Mouse (Mus musculus): Measurements from ENCODE around the gene Olfr625-ps1.
"Not testable (repeated sequence)": the region's sequence is repeated elsewhere in the genome, so short reads cannot be mapped to it uniquely, and the experiment has no call there.

The Olfr625-ps1 gene

GRCm38 (mm10) chr7:103682420-103682819 is at the start of gene Olfr625-ps1:
Gene Olfr625-ps1 (plus strand): TSS chr7:103682720.
- DNase-seq, result no peak

DNA sequence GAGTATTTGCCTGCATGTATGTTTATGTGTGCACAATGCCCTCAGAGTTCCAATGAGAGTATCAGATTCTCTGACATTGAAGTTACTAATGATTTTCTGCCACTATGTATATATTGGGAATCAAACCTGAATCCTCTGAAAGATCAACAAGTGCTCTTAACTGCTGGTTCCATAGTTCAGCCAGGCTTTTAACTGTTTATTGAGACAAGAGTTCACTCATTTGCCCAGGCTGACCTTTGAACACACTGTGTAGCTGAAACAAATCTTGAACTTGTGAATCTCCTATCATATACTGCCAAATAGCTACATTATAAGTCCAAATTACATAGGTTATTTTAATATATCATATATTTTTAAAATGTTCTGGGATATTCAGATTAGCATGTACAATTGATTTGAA is 45.7 kb upstream of the Olfr625-ps1 start:
- no peak for DNase-seq

DNA sequence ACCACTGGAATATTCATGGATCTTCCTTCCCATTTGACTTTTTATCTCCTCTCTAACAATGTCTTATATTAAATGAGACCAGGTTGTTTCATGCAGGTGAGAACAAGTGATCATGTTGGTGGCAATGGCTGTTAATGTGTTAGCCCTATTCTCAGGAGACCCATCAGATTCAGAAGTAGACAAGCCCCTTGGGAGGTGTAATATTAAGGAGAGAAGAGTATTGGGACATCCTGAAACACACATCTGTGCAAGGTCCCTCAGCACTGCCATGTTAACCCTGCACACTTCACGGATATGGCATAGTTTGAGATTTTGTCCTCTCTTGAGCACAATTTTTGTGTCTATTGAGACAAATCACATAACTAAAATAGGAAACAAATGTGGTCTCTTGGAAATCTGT is 39.9 kb upstream of the Olfr625-ps1 start, which contains the start of gene Olfr622:
Olfr622 (minus strand) TSS at position 101 of the 400 bp plus-strand sequence.
- DNase-seq, result no peak

DNA sequence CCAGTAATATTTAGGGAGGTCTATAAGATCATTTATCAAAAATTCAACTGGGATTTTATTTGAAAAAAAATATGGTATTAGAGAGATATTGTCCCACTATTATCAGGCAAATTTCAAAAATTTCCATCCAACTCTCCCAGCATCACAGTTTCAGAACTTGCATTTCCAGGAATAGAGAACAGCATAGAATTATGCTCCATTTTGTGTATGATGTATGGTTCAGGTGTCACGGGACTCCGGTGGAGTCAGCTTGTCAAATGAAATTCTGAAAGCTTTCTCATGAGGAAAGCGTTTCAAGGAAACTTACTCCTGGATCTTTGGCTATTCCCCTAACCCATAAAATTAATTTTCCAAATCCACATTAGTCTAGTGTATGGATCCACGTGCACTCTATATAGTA is 38.5 kb upstream of the Olfr625-ps1 start:
- DNase-seq, result no peak

- no peak for DNase-seq
These were observed 18.9 kb upstream of the Olfr625-ps1 start, which contains the start of gene Olfr623 for GRCm38 (mm10) chr7:103663598-103663997. Gene Olfr623 (minus strand): TSS chr7:103663698.

DNA sequence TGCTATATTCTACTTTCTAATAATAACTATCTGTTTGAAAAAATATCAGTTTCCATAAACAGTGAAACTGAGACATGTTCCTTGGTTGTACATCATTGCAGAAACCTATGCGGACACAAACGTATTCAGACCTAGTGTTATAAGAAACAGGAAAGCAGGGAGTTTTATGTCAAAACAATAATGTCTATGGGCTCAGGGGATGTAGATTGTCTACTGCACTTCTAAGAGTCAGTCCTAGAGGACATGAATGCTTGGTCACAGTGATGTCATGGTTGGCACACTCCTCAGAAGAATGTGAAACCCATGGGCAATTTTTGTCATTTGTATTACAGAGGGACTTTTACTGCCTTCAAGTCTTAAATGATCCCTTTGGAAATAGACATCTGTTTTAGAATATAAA is 11.4 kb upstream of the Olfr625-ps1 start, which contains the start of gene Olfr624:
Olfr624 (minus strand) TSS at position 101 of the 400 bp plus-strand sequence.
- DNase-seq, result no peak

- DNase-seq, result no peak
These were observed 16.9 kb downstream of the Olfr625-ps1 start for GRCm38 (mm10) chr7:103699469-103699868.

DNA sequence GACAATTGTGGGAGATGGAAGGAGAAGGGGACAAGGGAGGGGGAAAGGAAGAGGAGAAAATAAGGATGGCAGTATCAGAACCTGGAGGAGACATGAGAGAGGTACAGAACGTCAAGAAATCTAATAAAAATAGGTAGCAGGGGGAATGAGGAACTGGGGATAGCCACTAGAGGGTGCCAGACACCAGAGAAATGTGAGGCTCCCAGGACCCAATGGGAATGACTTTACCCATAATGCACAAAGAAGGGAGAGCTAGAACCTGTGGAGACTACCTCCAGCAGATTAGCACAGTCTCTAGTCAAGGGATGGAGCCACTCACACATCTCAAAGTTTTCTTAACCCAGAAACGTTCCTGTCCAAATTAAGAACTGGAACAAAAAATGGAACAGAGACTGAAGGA is 29.5 kb downstream of the Olfr625-ps1 start:
- no peak for DNase-seq

- DNase-seq, result no peak
These were observed 31.9 kb downstream of the Olfr625-ps1 start, which contains the start of gene Olfr243 for GRCm38 (mm10) chr7:103714371-103714770. Gene Olfr243 (plus strand): TSS chr7:103714671.

DNA sequence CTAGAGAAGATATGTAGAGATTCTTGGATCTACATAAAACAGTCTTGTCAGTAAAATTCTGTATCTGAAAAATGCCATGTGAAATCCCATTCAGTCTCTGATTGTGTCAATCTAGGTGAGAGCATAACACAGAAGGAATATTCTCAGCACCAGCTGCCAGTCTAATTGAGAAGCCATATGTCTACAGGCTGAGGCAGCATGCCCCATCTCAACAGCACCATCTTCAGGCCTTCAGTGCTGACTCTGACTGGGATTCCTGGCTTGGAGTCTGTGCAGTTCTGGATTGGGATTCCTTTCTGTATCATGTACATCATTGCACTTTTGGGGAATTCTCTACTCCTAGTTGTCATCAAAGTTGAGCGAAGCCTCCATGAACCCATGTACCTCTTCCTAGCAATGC is 33.9 kb downstream of the Olfr625-ps1 start:
- not testable (repeated sequence) for DNase-seq

DNA sequence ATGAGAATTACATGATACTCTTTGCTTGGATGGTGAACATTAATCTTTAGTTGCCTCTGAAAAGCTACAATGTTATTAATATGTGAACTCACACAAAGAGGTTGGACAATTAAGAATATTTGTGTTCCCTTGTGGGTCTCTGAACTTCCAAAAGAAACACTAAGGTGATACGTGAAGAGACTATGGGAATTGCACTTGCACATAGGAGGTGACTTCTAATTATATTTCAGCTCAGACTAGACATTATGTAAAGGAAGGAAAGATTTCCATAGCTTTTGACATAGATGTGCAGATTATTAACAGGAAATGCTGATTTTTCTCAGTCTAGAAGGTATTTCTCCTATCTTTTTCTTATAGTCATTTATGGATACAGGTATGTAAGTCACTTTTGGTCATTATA is 47.6 kb downstream of the Olfr625-ps1 start, which contains the start of gene Olfr628:
Olfr628 (plus strand) TSS at position 301 of the 400 bp plus-strand sequence.
- no peak for DNase-seq

Measured in kidney, adult 18-20 months (tissue).